Mouse (Mus musculus) lung, postnatal 0 days (tissue): ENCODE measurements at regions not wholly inside any gene's neighbourhood (a gene's known extent, or its start where the extent isn't known, plus 50 kb on each side); places are given as distances from the start of the nearest gene placed in this dataset.

ENCODE experiments used
- CTCF ChIP-seq: IDR thresholded peaks from 2 replicates; pipeline ENCODE4 v1.5.1; 2016; ENCODE audit warnings: antibody characterized with exemption, mild to moderate bottlenecking
- EP300 ChIP-seq: IDR thresholded peaks from 2 replicates; pipeline ENCODE4 v1.6.1; 2016; ENCODE audit warnings: antibody characterized with exemption, mild to moderate bottlenecking, control low read depth

DNA sequence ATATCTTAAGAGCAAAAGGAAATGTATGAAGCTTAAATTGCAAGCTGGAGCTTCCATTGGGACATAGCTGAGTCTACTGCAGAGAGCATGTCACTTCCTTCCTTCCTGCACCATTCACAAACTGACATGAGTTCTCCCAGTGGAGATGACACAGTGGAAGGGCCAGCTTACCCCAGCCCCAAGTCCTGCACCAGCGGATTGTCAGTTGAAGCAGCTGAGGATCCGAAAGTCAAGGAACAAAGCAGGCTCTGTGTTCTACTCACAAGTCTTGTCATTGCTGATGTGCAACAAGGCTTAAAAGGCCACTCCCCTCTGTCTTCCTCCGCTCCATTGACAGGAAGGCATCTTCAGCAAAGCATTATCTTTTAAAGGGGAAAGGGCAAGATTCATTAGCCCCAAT, 249.4 kb upstream of the Thbs1 start:
- TF ChIP-seq CTCF (no peak), EP300 (no peak)
